Mouse (Mus musculus) midbrain, embryonic 12.5 days (tissue): ENCODE measurements around the gene Satb2. TPM values are rescaled to one million over a fixed set of nuclear protein-coding genes. Genes with fewer than 3 reads are reported as not detected.

Experiments
- ATAC-seq: fragments of 200-750 bp; cut with Nextera tagmentation; 2 replicates; pipeline ENCODE4 v1.8.0; 2017; ENCODE audit warnings: low read depth, moderate TSS enrichment, moderate library complexity; ENCODE audit not compliant: low FRiP score
- H3K27ac ChIP-seq: fragments of 300-500 bp; sonication (generic); replicated peaks from 2 replicates; pipeline ENCODE4 v1.5.1; 2016; ENCODE audit warnings: mild to moderate bottlenecking
- H3K27me3 ChIP-seq: fragments of 300-500 bp; sonication (generic); 2 replicates; pipeline ENCODE4 v1.6.1; 2016; ENCODE audit warnings: mild to moderate bottlenecking
- H3K36me3 ChIP-seq: fragments of 300-500 bp; sonication (generic); 2 replicates; pipeline ENCODE4 v1.6.1; 2016
- H3K4me1 ChIP-seq: fragments of 300-500 bp; sonication (generic); 2 replicates; pipeline ENCODE4 v1.6.1; 2016
- H3K4me2 ChIP-seq: fragments of 300-500 bp; sonication (generic); replicated peaks from 2 replicates; pipeline ENCODE4 v1.6.1; 2016; ENCODE audit warnings: mild to moderate bottlenecking, moderate library complexity
- H3K4me3 ChIP-seq: fragments of 300-500 bp; sonication (generic); 2 replicates; pipeline ENCODE4 v1.5.1; 2016; ENCODE audit warnings: mild to moderate bottlenecking
- H3K9ac ChIP-seq: fragments of 300-500 bp; sonication (generic); replicated peaks from 2 replicates; pipeline ENCODE4 v1.6.1; 2016; ENCODE audit warnings: mild to moderate bottlenecking, moderate library complexity
- H3K9me3 ChIP-seq: fragments of 300-500 bp; sonication (generic); 2 replicates; pipeline ENCODE4 v1.6.1; 2016; ENCODE audit warnings: mild to moderate bottlenecking
- WGBS: fragments of 180-500 bp; shearing (Covaris S2); methylation state at CpG from one replicate; pipeline ENCODE4 v1.1.7; 2016; 5-methylcytosine and 5-hydroxymethylcytosine counted together
- polyA plus RNA-seq: library from polyadenylated mRNA; unstranded; fragments of >200 nt; fragmentation: Nextera tagmentation; extraction: Ambion mirVana; gene quantifications from 2 replicates; pipeline ENCODE4 v1.2.1, GENCODE M21; 2016

Gene Satb2
- polyA plus RNA-seq, 1 experiment from 2014 or later = 0.99 TPM

GRCm38 (mm10) chr1:56955739-56956085, 22.7 kb downstream of the Satb2 start:
- Histone ChIP-seq H3K4me1 (no peaks in the 10 kb centered on the region), H3K9ac (no peak overlapping the region), H3K27me3 (no peaks in the 10 kb centered on the region), H3K27ac (no peak overlapping the region), H3K36me3 (no peaks in the 10 kb centered on the region), H3K4me2 (no peak overlapping the region), H3K9me3 (no peaks in the 10 kb centered on the region), H3K4me3 (no peak overlapping the region)
- no peak for ATAC-seq
- 85% methylated on average over 12 of the region's 12 CpGs for WGBS

GRCm38 (mm10) chr1:56955055-56955738, 23.3 kb downstream of the Satb2 start:
- no peaks in the 10 kb centered on the region for H3K27me3 ChIP-seq
- no peaks in the 10 kb centered on the region for H3K9me3 ChIP-seq
- H3K9ac ChIP-seq = no peak overlapping the region
- H3K4me1 ChIP-seq = no peaks in the 10 kb centered on the region
- no peak for ATAC-seq
- H3K4me3 ChIP-seq = no peak overlapping the region
- H3K36me3 ChIP-seq = no peaks in the 10 kb centered on the region
- no peak overlapping the region for H3K27ac ChIP-seq
- no peak overlapping the region for H3K4me2 ChIP-seq
- WGBS = 81% methylated on average over 13 of the region's 14 CpGs

- H3K27ac ChIP-seq = no peak overlapping the region
- no peaks in the 10 kb centered on the region for H3K4me1 ChIP-seq
- no peaks in the 10 kb centered on the region for H3K9me3 ChIP-seq
- H3K9ac ChIP-seq = no peak overlapping the region
- WGBS = 80% methylated on average over 2 of the region's 2 CpGs
- H3K27me3 ChIP-seq = no peaks in the 10 kb centered on the region
- no peaks in the 10 kb centered on the region for H3K36me3 ChIP-seq
- no peak overlapping the region for H3K4me2 ChIP-seq
- no peak for ATAC-seq
- H3K4me3 ChIP-seq = no peak overlapping the region
Measured at GRCm38 (mm10) chr1:56953538-56953937, 24.9 kb downstream of the Satb2 start.

- H3K9me3 ChIP-seq = no peaks in the 10 kb centered on the region
- H3K27ac ChIP-seq = no peak overlapping the region
- no peak for ATAC-seq
- H3K4me2 ChIP-seq = no peak overlapping the region
- H3K4me3 ChIP-seq = no peak overlapping the region
- no peaks in the 10 kb centered on the region for H3K27me3 ChIP-seq
- no peak overlapping the region for H3K9ac ChIP-seq
- no peaks in the 10 kb centered on the region for H3K36me3 ChIP-seq
- no peaks in the 10 kb centered on the region for H3K4me1 ChIP-seq
- WGBS = 78% methylated on average over 4 of the region's 4 CpGs
Measured at GRCm38 (mm10) chr1:56951980-56952379, 26.5 kb downstream of the Satb2 start.

GRCm38 (mm10) chr1:56951525-56951924, 26.9 kb downstream of the Satb2 start:
- ATAC-seq = no peak
- H3K27ac ChIP-seq = no peak overlapping the region
- WGBS = 58% methylated on average over 6 of the region's 6 CpGs
- no peak overlapping the region for H3K9ac ChIP-seq
- no peaks in the 10 kb centered on the region for H3K27me3 ChIP-seq
- no peaks in the 10 kb centered on the region for H3K36me3 ChIP-seq
- H3K9me3 ChIP-seq = no peaks in the 10 kb centered on the region
- H3K4me3 ChIP-seq = no peak overlapping the region
- no peak overlapping the region for H3K4me2 ChIP-seq
- no peaks in the 10 kb centered on the region for H3K4me1 ChIP-seq

- ATAC-seq = no peak
Measured at GRCm38 (mm10) chr1:56939432-56939831, 39.0 kb downstream of the Satb2 start.

GRCm38 (mm10) chr1:56938432-56938831, 40.0 kb downstream of the Satb2 start:
- Histone ChIP-seq H3K4me3 (no peak overlapping the region), H3K27ac (no peak overlapping the region), H3K4me1 (no peaks in the 10 kb centered on the region), H3K27me3 (no peaks in the 10 kb centered on the region), H3K4me2 (no peak overlapping the region), H3K9me3 (no peaks in the 10 kb centered on the region), H3K9ac (no peak overlapping the region), H3K36me3 (no peaks in the 10 kb centered on the region)
- no peak for ATAC-seq
- WGBS = 78% methylated on average over 3 of the region's 3 CpGs

More at GRCm38 (mm10) chr1:56939432-56939831, 39.0 kb downstream of the Satb2 start:
- H3K4me2 ChIP-seq = no peak overlapping the region
- no peak overlapping the region for H3K4me3 ChIP-seq
- H3K27ac ChIP-seq = no peak overlapping the region
- H3K4me1 ChIP-seq = no peaks in the 10 kb centered on the region
- no peak overlapping the region for H3K9ac ChIP-seq
- H3K9me3 ChIP-seq = no peaks in the 10 kb centered on the region
- WGBS = 92% methylated on average over 4 of the region's 4 CpGs
- H3K36me3 ChIP-seq = no peaks in the 10 kb centered on the region
- H3K27me3 ChIP-seq = no peaks in the 10 kb centered on the region

GRCm38 (mm10) chr1:56936554-56936953, 41.9 kb downstream of the Satb2 start:
- H3K36me3 ChIP-seq = no peaks in the 10 kb centered on the region
- no peaks in the 10 kb centered on the region for H3K9me3 ChIP-seq
- no peak overlapping the region for H3K9ac ChIP-seq
- WGBS = 77% methylated on average over 3 of the region's 3 CpGs
- no peak overlapping the region for H3K4me2 ChIP-seq
- no peak overlapping the region for H3K27ac ChIP-seq
- ATAC-seq = no peak
- H3K27me3 ChIP-seq = no peaks in the 10 kb centered on the region
- no peak overlapping the region for H3K4me3 ChIP-seq
- H3K4me1 ChIP-seq = no peaks in the 10 kb centered on the region

- 91% methylated on average over 9 of the region's 9 CpGs for WGBS
- no peak for ATAC-seq
Measured at GRCm38 (mm10) chr1:56933821-56934220, 44.6 kb downstream of the Satb2 start.

GRCm38 (mm10) chr1:56930096-56930495, 48.4 kb downstream of the Satb2 start:
- no peak overlapping the region for H3K4me3 ChIP-seq
- no peak overlapping the region for H3K9ac ChIP-seq
- no peaks in the 10 kb centered on the region for H3K27me3 ChIP-seq
- no peaks in the 10 kb centered on the region for H3K36me3 ChIP-seq
- no peaks in the 10 kb centered on the region for H3K9me3 ChIP-seq
- no peak overlapping the region for H3K27ac ChIP-seq
- H3K4me1 ChIP-seq = no peaks in the 10 kb centered on the region
- 73% methylated on average over 4 of the region's 4 CpGs for WGBS
- no peak for ATAC-seq
- H3K4me2 ChIP-seq = no peak overlapping the region

More at GRCm38 (mm10) chr1:56933821-56934220, 44.6 kb downstream of the Satb2 start:
- Histone ChIP-seq H3K36me3 (no peaks in the 10 kb centered on the region), H3K9ac (no peak overlapping the region), H3K27me3 (no peaks in the 10 kb centered on the region), H3K9me3 (no peaks in the 10 kb centered on the region), H3K4me2 (no peak overlapping the region), H3K27ac (no peak overlapping the region), H3K4me1 (no peaks in the 10 kb centered on the region), H3K4me3 (no peak overlapping the region)

- Histone ChIP-seq H3K9me3 (no peaks in the 10 kb centered on the region), H3K4me1 (no peaks in the 10 kb centered on the region), H3K36me3 (no peaks in the 10 kb centered on the region), H3K4me3 (no peak overlapping the region), H3K4me2 (no peak overlapping the region), H3K27me3 (no peaks in the 10 kb centered on the region), H3K9ac (no peak overlapping the region), H3K27ac (no peak overlapping the region)
- WGBS = 89% methylated on average over 9 of the region's 9 CpGs
- peak; percentile 41; the same call in 1 of the 2 replicates for ATAC-seq
Measured at GRCm38 (mm10) chr1:56928731-56929130, 49.7 kb downstream of the Satb2 start.

- H3K4me3 ChIP-seq = no peak overlapping the region
- no peaks in the 10 kb centered on the region for H3K27me3 ChIP-seq
- no peaks in the 10 kb centered on the region for H3K4me1 ChIP-seq
- ATAC-seq = no peak
- 86% methylated on average over 8 of the region's 8 CpGs for WGBS
- H3K9me3 ChIP-seq = no peaks in the 10 kb centered on the region
- no peak overlapping the region for H3K27ac ChIP-seq
- no peaks in the 10 kb centered on the region for H3K36me3 ChIP-seq
- H3K9ac ChIP-seq = no peak overlapping the region
- H3K4me2 ChIP-seq = no peak overlapping the region
Measured at GRCm38 (mm10) chr1:56920472-56920871, 58.0 kb downstream of the Satb2 start.

GRCm38 (mm10) chr1:56914279-56914678, 64.2 kb downstream of the Satb2 start:
- Histone ChIP-seq H3K4me1 (no peaks in the 10 kb centered on the region), H3K27me3 (no peaks in the 10 kb centered on the region), H3K9ac (no peak overlapping the region), H3K9me3 (no peaks in the 10 kb centered on the region), H3K4me2 (no peak overlapping the region), H3K36me3 (no peaks in the 10 kb centered on the region), H3K27ac (no peak overlapping the region), H3K4me3 (no peak overlapping the region)
- ATAC-seq = no peak
- WGBS = 87% methylated on average over 6 of the region's 6 CpGs
